Mouse (Mus musculus): ENCODE data around the gene Cfap58. TPM values are rescaled to one million over a fixed set of nuclear protein-coding genes. Genes with fewer than 3 reads are reported as not detected.

Cfap58 gene
- polyA plus RNA-seq, 1 experiment from 2014 or later = not detected

DNA sequence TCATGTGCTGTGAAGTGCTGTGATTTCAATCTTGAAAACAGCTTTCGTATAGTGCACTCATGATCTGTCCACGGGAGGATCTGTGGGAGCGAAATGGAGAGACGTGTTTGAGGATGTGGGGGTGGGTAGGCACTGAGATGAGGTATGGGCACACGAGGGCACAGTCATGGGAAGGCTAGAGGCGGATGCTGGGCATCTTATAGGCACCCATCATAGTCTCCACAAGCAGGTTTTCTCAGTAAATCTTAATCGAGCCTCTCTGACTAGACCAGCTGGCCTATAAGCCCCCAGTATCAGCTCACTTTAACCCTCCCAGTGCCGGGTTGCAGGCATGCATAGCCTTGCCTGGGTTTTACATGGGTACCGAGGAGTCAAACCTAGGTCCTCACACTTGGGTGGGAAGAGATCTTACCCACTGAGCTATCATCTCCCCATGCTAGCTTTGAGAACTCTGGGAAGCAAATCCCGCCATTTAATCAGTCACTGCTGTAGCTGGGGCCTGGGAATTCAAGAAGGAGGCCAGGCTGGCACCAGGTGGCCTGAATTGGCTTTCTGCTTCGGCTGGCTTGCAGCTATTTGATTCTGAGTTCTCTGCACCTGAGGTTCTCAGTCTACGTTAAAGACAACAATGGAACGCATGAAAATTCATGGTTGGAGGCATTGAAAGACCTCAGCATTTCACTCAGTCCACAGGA lies 51.6 kb downstream of the Cfap58 start:
- Histone ChIP-seq H3K4me1 (peaks cover 8% of the 10 kb centered on the region; the same call in 1 of the 2 replicates), H3K27me3 (ENCODE audit: poor library complexity, severe bottlenecking) (no peaks in the 10 kb centered on the region), H3K9me3 (no peaks in the 10 kb centered on the region), H3K27ac (no peak overlapping the region), H3K4me3 (no peak overlapping the region), H3K36me3 (replicated peaks) (no peaks in the 10 kb centered on the region)
- WGBS = 70% methylated on average over 13 of the region's 13 CpGs
- DNase-seq (ENCODE audit: extremely low spot score, low spot score) = no peak

GRCm38 (mm10) chr19:47989575-47989891 lies 52.1 kb downstream of the Cfap58 start:
- 85% methylated on average over 4 of the region's 4 CpGs for WGBS
- DNase-seq (ENCODE audit: extremely low spot score, low spot score) = no peak
- Histone ChIP-seq H3K27me3 (ENCODE audit: poor library complexity, severe bottlenecking) (no peaks in the 10 kb centered on the region), H3K9me3 (no peaks in the 10 kb centered on the region), H3K27ac (no peak overlapping the region), H3K4me3 (no peak overlapping the region), H3K36me3 (replicated peaks) (no peaks in the 10 kb centered on the region), H3K4me1 (peaks cover 8% of the 10 kb centered on the region; the same call in 1 of the 2 replicates)

- H3K9me3 ChIP-seq = no peaks in the 10 kb centered on the region
- no peaks in the 10 kb centered on the region for H3K36me3 ChIP-seq (replicated peaks)
- H3K27me3 ChIP-seq (ENCODE audit: poor library complexity, severe bottlenecking) = no peaks in the 10 kb centered on the region
- 89% methylated on average over 13 of the region's 13 CpGs for WGBS
- no peak overlapping the region for H3K4me3 ChIP-seq
- H3K4me1 ChIP-seq = peaks cover 13% of the 10 kb centered on the region; the same call in 1 of the 2 replicates
- H3K27ac ChIP-seq = no peak overlapping the region
- DNase-seq (ENCODE audit: extremely low spot score, low spot score) = no peak
Observed at GRCm38 (mm10) chr19:48001240-48001639, 63.8 kb downstream of the Cfap58 start.

GRCm38 (mm10) chr19:48001774-48002173 lies 64.3 kb downstream of the Cfap58 start:
- H3K9me3 ChIP-seq = no peaks in the 10 kb centered on the region
- no peak overlapping the region for H3K27ac ChIP-seq
- no peak overlapping the region for H3K4me3 ChIP-seq
- WGBS = 89% methylated on average over 11 of the region's 11 CpGs
- peaks cover 13% of the 10 kb centered on the region; the same call in 1 of the 2 replicates for H3K4me1 ChIP-seq
- no peaks in the 10 kb centered on the region for H3K27me3 ChIP-seq (ENCODE audit: poor library complexity, severe bottlenecking)
- H3K36me3 ChIP-seq (replicated peaks) = no peaks in the 10 kb centered on the region
- no peak for DNase-seq (ENCODE audit: extremely low spot score, low spot score)

DNA sequence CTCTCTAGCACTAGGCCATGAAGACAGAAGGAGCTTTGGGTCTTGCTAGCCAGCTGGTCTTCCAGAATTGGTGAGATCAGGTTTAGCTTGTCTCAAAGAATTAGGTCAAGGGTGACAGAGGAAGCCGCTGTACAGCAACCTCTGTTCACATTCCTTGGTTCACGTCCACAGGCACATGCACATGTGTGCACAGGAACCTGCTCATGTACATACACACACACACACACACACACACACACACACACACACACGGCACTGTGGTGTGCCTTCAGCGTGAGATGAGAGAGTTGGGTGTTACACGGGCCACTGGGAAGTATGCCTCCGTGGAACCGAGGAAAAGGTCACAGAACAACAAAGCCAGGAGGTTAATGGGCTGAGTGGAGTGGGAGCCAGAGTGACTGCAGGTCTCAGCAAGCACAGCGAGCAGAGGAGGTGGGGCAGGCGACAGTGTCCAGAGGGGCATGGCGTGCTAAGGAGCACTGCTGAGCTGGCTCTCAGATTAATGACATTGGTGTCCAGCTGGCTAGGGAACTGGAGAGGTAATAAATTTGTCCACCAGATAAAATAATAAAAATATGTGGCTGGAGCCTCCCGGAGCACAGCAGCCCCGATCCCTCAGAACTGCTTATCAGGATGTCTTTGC lies 71.4 kb downstream of the Cfap58 start:
- no peak for DNase-seq (ENCODE audit: extremely low spot score, low spot score)
- WGBS = 78% methylated on average over 12 of the region's 12 CpGs

GRCm38 (mm10) chr19:48009586-48010331 lies 72.3 kb downstream of the Cfap58 start:
- no peak for DNase-seq (ENCODE audit: extremely low spot score, low spot score)
- Histone ChIP-seq H3K4me3 (no peak overlapping the region), H3K36me3 (replicated peaks) (no peaks in the 10 kb centered on the region), H3K9me3 (no peaks in the 10 kb centered on the region), H3K27me3 (ENCODE audit: poor library complexity, severe bottlenecking) (no peaks in the 10 kb centered on the region), H3K4me1 (peaks cover 5% of the 10 kb centered on the region; the same call in 1 of the 2 replicates), H3K27ac (no peak overlapping the region)
- 82% methylated on average over 15 of the region's 15 CpGs for WGBS

More for the DNA sequence above, 71.4 kb downstream of the Cfap58 start:
- H3K27me3 ChIP-seq (ENCODE audit: poor library complexity, severe bottlenecking) = no peaks in the 10 kb centered on the region
- H3K4me1 ChIP-seq = peaks cover 5% of the 10 kb centered on the region; the same call in 1 of the 2 replicates
- H3K27ac ChIP-seq = no peak overlapping the region
- no peaks in the 10 kb centered on the region for H3K9me3 ChIP-seq
- no peak overlapping the region for H3K4me3 ChIP-seq
- H3K36me3 ChIP-seq (replicated peaks) = no peaks in the 10 kb centered on the region

GRCm38 (mm10) chr19:48020103-48020502 lies 82.6 kb downstream of the Cfap58 start:
- H3K4me3 ChIP-seq = no peak overlapping the region
- 78% methylated on average over 13 of the region's 13 CpGs for WGBS
- H3K4me1 ChIP-seq = no peaks in the 10 kb centered on the region
- no peaks in the 10 kb centered on the region for H3K9me3 ChIP-seq
- no peak overlapping the region for H3K27ac ChIP-seq
- no peaks in the 10 kb centered on the region for H3K36me3 ChIP-seq (replicated peaks)
- no peak for DNase-seq (ENCODE audit: extremely low spot score, low spot score)
- no peaks in the 10 kb centered on the region for H3K27me3 ChIP-seq (ENCODE audit: poor library complexity, severe bottlenecking)

DNA sequence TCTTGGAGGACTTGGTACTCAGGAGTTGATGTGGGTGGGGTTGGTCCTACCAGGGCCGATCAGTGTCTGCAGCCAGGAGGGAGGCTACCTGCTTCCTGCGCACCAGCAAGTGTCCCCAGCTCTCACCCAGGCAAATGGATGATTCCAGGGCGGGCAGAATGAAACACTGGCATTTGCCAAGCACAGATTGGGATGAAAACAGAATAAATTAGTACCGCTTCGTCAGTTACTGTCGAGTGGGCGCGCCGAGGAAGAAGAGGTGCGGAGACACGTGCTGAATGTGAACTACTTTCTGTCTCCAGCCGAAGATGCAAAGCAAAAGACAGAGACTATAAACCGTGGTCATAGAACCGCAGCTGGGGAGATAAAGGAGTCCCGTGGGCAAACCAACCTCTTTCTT lies 84.0 kb downstream of the Cfap58 start:
- 87% methylated on average over 15 of the region's 15 CpGs for WGBS
- Histone ChIP-seq H3K36me3 (replicated peaks) (no peaks in the 10 kb centered on the region), H3K9me3 (no peaks in the 10 kb centered on the region), H3K4me1 (no peaks in the 10 kb centered on the region), H3K4me3 (no peak overlapping the region), H3K27me3 (ENCODE audit: poor library complexity, severe bottlenecking) (no peaks in the 10 kb centered on the region), H3K27ac (no peak overlapping the region)
- DNase-seq (ENCODE audit: extremely low spot score, low spot score) = no peak

DNA sequence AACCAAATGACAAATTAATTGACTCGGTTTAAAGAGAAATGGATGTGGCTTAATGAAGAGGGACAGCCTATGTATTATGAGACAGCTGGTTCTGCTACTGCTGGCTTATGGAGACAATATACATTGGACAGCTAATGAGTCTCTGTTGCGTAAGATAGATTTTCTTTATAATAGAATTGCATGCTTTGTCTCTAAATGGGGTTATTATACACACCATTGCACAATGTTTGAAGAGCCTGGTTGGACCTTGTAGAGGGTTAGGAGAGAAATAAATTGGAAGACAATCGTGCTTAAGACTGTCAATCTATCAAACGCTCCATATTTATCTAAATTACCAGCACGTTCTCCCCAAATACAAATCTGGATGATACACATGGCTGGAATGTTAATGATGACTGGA lies 85.3 kb downstream of the Cfap58 start:
- no peaks in the 10 kb centered on the region for H3K9me3 ChIP-seq
- WGBS = 90% methylated on average over 5 of the region's 5 CpGs
- DNase-seq (ENCODE audit: extremely low spot score, low spot score) = no peak
- H3K4me1 ChIP-seq = peaks cover 3% of the 10 kb centered on the region
- no peak overlapping the region for H3K27ac ChIP-seq
- H3K36me3 ChIP-seq (replicated peaks) = no peaks in the 10 kb centered on the region
- no peaks in the 10 kb centered on the region for H3K27me3 ChIP-seq (ENCODE audit: poor library complexity, severe bottlenecking)
- H3K4me3 ChIP-seq = no peak overlapping the region

GRCm38 (mm10) chr19:48023726-48024125 lies 86.3 kb downstream of the Cfap58 start:
- no peak for DNase-seq (ENCODE audit: extremely low spot score, low spot score)
- Histone ChIP-seq H3K27ac (no peak overlapping the region), H3K4me1 (peaks cover 7% of the 10 kb centered on the region), H3K36me3 (replicated peaks) (no peaks in the 10 kb centered on the region), H3K27me3 (ENCODE audit: poor library complexity, severe bottlenecking) (no peaks in the 10 kb centered on the region), H3K9me3 (no peaks in the 10 kb centered on the region), H3K4me3 (no peak overlapping the region)
- 87% methylated on average over 10 of the region's 10 CpGs for WGBS

DNA sequence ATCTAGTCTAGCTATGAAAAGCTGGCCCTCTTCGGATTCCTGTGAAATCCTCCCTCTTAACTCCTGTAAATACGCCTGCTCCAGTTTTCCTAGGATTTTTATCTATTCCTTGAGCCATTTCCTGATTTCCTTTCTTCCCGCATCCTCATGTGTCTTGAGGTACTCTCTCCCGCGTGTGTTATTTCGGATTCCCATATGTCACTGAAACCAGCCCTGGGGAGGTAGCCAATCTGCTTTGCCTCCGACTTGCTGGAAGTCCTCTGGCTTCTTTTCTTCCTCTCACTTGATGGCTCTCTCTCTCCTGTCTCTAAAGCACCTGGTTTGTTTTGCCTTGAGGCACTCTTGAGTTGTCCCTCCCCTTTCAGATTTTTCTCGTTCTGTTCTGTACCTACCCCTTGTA lies 87.9 kb downstream of the Cfap58 start:
- no peak for DNase-seq (ENCODE audit: extremely low spot score, low spot score)
- peaks cover 7% of the 10 kb centered on the region for H3K4me1 ChIP-seq
- H3K36me3 ChIP-seq (replicated peaks) = no peaks in the 10 kb centered on the region
- H3K4me3 ChIP-seq = no peak overlapping the region
- H3K9me3 ChIP-seq = no peaks in the 10 kb centered on the region
- H3K27ac ChIP-seq = no peak overlapping the region
- WGBS = 90% methylated on average over 8 of the region's 8 CpGs
- H3K27me3 ChIP-seq (ENCODE audit: poor library complexity, severe bottlenecking) = no peaks in the 10 kb centered on the region

DNA sequence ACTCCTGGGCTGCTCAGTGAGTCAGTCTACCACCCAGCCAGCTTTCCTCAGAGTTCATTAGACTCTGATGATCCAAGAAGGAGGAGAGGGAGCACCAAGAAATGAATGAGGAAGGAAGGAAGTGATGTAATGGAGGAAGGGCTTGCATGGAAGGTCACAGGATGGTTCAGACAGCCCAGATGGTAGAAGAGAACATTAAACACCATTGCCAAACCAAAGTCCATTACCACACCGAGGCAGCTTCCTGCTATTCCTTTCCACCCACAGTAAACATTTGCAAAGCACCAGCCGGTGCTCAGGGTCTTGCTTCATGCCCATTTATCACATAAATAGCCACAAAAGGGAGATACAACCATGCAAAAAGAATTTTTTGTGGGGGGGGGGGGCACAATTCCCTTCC lies 89.4 kb downstream of the Cfap58 start:
- Histone ChIP-seq H3K4me1 (peaks cover 7% of the 10 kb centered on the region), H3K27me3 (ENCODE audit: poor library complexity, severe bottlenecking) (no peaks in the 10 kb centered on the region), H3K27ac (no peak overlapping the region), H3K36me3 (replicated peaks) (no peaks in the 10 kb centered on the region), H3K9me3 (no peaks in the 10 kb centered on the region), H3K4me3 (no peak overlapping the region)
- WGBS = 83% methylated on average over 2 of the region's 2 CpGs
- DNase-seq (ENCODE audit: extremely low spot score, low spot score) = no peak

- H3K36me3 ChIP-seq (replicated peaks) = no peaks in the 10 kb centered on the region
- no peaks in the 10 kb centered on the region for H3K4me1 ChIP-seq
- no peak overlapping the region for H3K4me3 ChIP-seq
- no peaks in the 10 kb centered on the region for H3K27me3 ChIP-seq (ENCODE audit: poor library complexity, severe bottlenecking)
- no peak overlapping the region for H3K27ac ChIP-seq
- WGBS = 92% methylated on average over 8 of the region's 8 CpGs
- no peak for DNase-seq (ENCODE audit: extremely low spot score, low spot score)
- no peaks in the 10 kb centered on the region for H3K9me3 ChIP-seq
Observed at GRCm38 (mm10) chr19:48039554-48039953, 102.1 kb downstream of the Cfap58 start.
